Mouse (Mus musculus): ENCODE measurements around the gene Hist2h3c1. TPM values are rescaled to one million over a fixed set of nuclear protein-coding genes. Genes with fewer than 3 reads are reported as not detected.
A peak's percentile ranks its signal among the peaks of the same experiment; 100 is the strongest.

Hist2h3c1 gene
- polyA plus RNA-seq, 1 experiment: not detected

DNA sequence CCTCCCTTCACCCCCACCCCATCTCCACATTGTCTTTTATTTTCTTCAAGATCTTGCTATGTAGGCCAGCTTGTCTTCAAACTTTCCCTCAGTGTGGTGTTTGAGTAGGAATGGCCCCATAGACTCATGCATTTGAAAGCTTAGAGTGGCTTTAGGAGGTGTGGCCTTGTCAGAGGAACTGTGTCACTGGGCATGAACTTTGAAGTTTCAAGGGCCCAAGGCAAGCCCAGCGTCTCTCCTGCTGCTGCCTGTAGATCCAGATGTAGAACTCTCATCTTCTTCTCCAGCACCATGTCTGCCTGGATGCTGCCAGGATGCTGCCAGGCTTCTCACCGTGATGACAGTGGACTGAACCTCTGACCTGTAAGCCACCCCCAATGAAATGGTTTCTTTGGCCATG lies 17.7 kb upstream of the Hist2h3c1 start:
- no peak for TF ChIP-seq REST (IDR thresholded peaks at IDR 0.05; ENCODE audit: insufficient read depth, insufficient read length)
- no peak for TF ChIP-seq SRF (IDR thresholded peaks at IDR 0.05; ENCODE audit: control insufficient read depth, insufficient read length, low read depth)
- TF ChIP-seq POLR2AphosphoS2 (IDR thresholded peaks at IDR 0.05; ENCODE audit: insufficient read length, low read depth): no peak
- no peak for TF ChIP-seq E2F4 (IDR thresholded peaks at IDR 0.05; ENCODE audit: insufficient read depth)
- TF ChIP-seq POLR2A (IDR thresholded peaks at IDR 0.05; ENCODE audit: insufficient read length, low read depth): no peak
- no peak for TF ChIP-seq MYOD1 (IDR thresholded peaks at IDR 0.05; ENCODE audit: control insufficient read depth in 1 of 3, insufficient read length in 2 of 3, low read depth in 2 of 3)
- TF ChIP-seq MAX (IDR thresholded peaks at IDR 0.05; ENCODE audit: low read depth): no peak
- TF ChIP-seq TCF12 (IDR thresholded peaks at IDR 0.05; ENCODE audit: insufficient read depth, poor library complexity, severe bottlenecking): no peak
- H3K79me2 ChIP-seq (ENCODE audit: control insufficient read depth, insufficient read depth): no peaks in the 10 kb centered on the region
- no peaks in the 10 kb centered on the region for H3K36me3 ChIP-seq (ENCODE audit: control insufficient read depth, insufficient read depth)
- no peak overlapping the region for H3K4me3 ChIP-seq
- no peaks in the 10 kb centered on the region for H3K27me3 ChIP-seq (ENCODE audit: control insufficient read depth, insufficient read depth, insufficient read length)
- H3ac ChIP-seq (ENCODE audit: control insufficient read depth, insufficient read length): no peak overlapping the region
- no peak overlapping the region for H3K4me2 ChIP-seq (ENCODE audit: low read depth)

DNA sequence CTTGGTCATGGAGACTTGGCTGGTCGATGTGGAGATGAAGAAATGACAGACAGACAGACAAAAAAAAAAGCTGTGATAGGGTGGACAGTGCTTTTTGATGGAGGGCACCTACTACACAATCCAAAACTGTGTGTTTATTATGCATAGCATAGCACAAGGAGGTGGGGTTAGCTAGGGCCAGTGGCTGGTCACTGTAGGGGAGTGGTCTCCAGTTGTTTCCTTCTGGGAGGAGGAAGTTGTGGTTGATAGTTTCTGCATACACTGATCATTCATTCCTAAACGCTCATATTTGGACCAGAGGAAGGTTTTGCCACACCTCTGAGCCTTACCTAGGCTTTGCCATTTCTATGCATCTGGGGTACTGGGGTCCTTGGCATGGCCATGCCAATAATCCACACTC lies 16.1 kb upstream of the Hist2h3c1 start:
- Histone ChIP-seq H3K4me3 (no peak overlapping the region), H3K4me2 (ENCODE audit: low read depth) (no peak overlapping the region), H3K36me3 (ENCODE audit: control insufficient read depth, insufficient read depth) (no peaks in the 10 kb centered on the region), H3ac (ENCODE audit: control insufficient read depth, insufficient read length) (no peak overlapping the region), H3K79me2 (ENCODE audit: control insufficient read depth, insufficient read depth) (no peaks in the 10 kb centered on the region), H3K27me3 (ENCODE audit: control insufficient read depth, insufficient read depth, insufficient read length) (no peaks in the 10 kb centered on the region)
- TF ChIP-seq MAX (IDR thresholded peaks at IDR 0.05; ENCODE audit: low read depth): no peak

DNA sequence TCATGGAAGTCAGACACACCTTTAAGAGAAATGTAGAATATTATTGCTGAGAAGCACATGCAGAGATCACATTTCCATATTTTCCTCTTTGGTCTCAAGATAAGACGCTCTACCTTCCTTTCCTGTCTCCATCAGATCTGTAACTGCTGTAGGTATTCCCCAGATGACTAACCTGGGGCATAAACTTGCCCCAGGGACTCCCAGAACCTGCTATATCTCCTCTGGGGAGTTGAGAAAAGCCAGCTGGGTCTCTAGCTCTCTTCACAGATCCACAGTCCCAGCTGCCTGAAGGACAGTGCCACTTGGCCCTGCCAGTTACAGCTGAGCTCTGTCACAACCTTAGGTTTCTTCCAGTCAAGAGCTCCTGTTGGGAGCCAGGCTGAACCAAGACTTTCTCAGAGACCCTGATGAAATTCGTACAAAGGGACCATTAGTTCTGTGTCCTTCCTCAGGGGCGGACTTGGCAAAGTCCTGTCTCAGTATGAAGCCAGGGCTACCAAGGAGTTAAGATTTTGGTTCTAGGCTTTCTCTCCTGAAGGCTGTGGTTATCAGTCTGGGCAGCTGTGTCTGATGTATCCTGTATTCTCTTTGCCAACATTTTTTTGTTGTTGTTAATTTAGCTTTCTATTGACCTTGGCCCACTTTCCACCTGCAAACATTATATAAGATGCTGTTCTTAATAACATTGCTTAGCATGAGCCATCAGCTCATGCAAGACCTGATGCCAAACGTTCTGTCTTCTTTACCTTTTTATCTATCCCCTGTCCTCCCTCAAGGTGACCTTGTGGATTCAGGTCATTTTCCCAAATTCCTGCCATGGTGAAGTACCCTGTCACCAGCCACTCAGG lies 15.4 kb upstream of the Hist2h3c1 start:
- Histone ChIP-seq H3K4me3 (no peak overlapping the region), H3K4me2 (ENCODE audit: low read depth) (no peak overlapping the region), H3K79me2 (ENCODE audit: control insufficient read depth, insufficient read depth) (no peaks in the 10 kb centered on the region), H3ac (ENCODE audit: control insufficient read depth, insufficient read length) (no peak overlapping the region), H3K27me3 (ENCODE audit: control insufficient read depth, insufficient read depth, insufficient read length) (no peaks in the 10 kb centered on the region), H3K36me3 (ENCODE audit: control insufficient read depth, insufficient read depth) (no peaks in the 10 kb centered on the region)
- TF ChIP-seq POLR2AphosphoS2 (IDR thresholded peaks at IDR 0.05; ENCODE audit: insufficient read length, low read depth) (no peak), MYOD1 (IDR thresholded peaks at IDR 0.05; ENCODE audit: control insufficient read depth in 1 of 3, insufficient read length in 2 of 3, low read depth in 2 of 3) (peak; percentile 66 to 73 (median 72)), MYOG (IDR thresholded peaks at IDR 0.05; ENCODE audit: control insufficient read depth in 1 of 3, insufficient read depth in 1 of 3, insufficient read length in 2 of 3, low read depth in 2 of 3) (peak in 1 of 3 experiments; percentile 36)

GRCm38 (mm10) chr3:96231758-96232120 lies 14.7 kb upstream of the Hist2h3c1 start:
- no peak overlapping the region for H3K4me2 ChIP-seq (ENCODE audit: low read depth)
- TF ChIP-seq TCF3 (IDR thresholded peaks at IDR 0.05; ENCODE audit: insufficient read length, low read depth) (no peak), REST (IDR thresholded peaks at IDR 0.05; ENCODE audit: insufficient read depth, insufficient read length) (no peak), MYOG (IDR thresholded peaks at IDR 0.05; ENCODE audit: control insufficient read depth in 1 of 3, insufficient read depth in 1 of 3, insufficient read length in 2 of 3, low read depth in 2 of 3) (no peak), POLR2A (IDR thresholded peaks at IDR 0.05; ENCODE audit: insufficient read length, low read depth) (no peak), POLR2AphosphoS2 (IDR thresholded peaks at IDR 0.05; ENCODE audit: insufficient read length, low read depth) (no peak), SRF (IDR thresholded peaks at IDR 0.05; ENCODE audit: control insufficient read depth, insufficient read length, low read depth) (no peak), E2F4 (IDR thresholded peaks at IDR 0.05; ENCODE audit: insufficient read depth) (no peak), MAX (IDR thresholded peaks at IDR 0.05; ENCODE audit: low read depth) (no peak), TCF12 (IDR thresholded peaks at IDR 0.05; ENCODE audit: insufficient read depth, poor library complexity, severe bottlenecking) (no peak), USF1 (IDR thresholded peaks at IDR 0.05; ENCODE audit: low read depth) (no peak), MYOD1 (IDR thresholded peaks at IDR 0.05; ENCODE audit: control insufficient read depth in 1 of 3, insufficient read length in 2 of 3, low read depth in 2 of 3) (no peak), CEBPB (IDR thresholded peaks at IDR 0.05; ENCODE audit: insufficient read depth, poor library complexity, severe bottlenecking) (no peak)
- H3K79me2 ChIP-seq (ENCODE audit: control insufficient read depth, insufficient read depth): no peaks in the 10 kb centered on the region
- H3ac ChIP-seq (ENCODE audit: control insufficient read depth, insufficient read length): no peak overlapping the region
- no peaks in the 10 kb centered on the region for H3K36me3 ChIP-seq (ENCODE audit: control insufficient read depth, insufficient read depth)
- no peaks in the 10 kb centered on the region for H3K27me3 ChIP-seq (ENCODE audit: control insufficient read depth, insufficient read depth, insufficient read length)
- no peak overlapping the region for H3K4me3 ChIP-seq

- TF ChIP-seq POLR2AphosphoS2 (IDR thresholded peaks at IDR 0.05; ENCODE audit: insufficient read length, low read depth): no peak
- no peak for TF ChIP-seq MYOG (IDR thresholded peaks at IDR 0.05; ENCODE audit: control insufficient read depth in 1 of 3, insufficient read depth in 1 of 3, insufficient read length in 2 of 3, low read depth in 2 of 3)
- no peak for TF ChIP-seq USF1 (IDR thresholded peaks at IDR 0.05; ENCODE audit: low read depth)
- TF ChIP-seq MAX (IDR thresholded peaks at IDR 0.05; ENCODE audit: low read depth): no peak
- TF ChIP-seq SRF (IDR thresholded peaks at IDR 0.05; ENCODE audit: control insufficient read depth, insufficient read length, low read depth): no peak
- H3K4me3 ChIP-seq: no peak overlapping the region
These were observed 11.6 kb upstream of the Hist2h3c1 start for GRCm38 (mm10) chr3:96234914-96235313.

More at GRCm38 (mm10) chr3:96234914-96235313, 11.6 kb upstream of the Hist2h3c1 start:
- Histone ChIP-seq H3ac (ENCODE audit: control insufficient read depth, insufficient read length) (no peak overlapping the region), H3K4me2 (ENCODE audit: low read depth) (no peak overlapping the region), H3K79me2 (ENCODE audit: control insufficient read depth, insufficient read depth) (no peaks in the 10 kb centered on the region), H3K36me3 (ENCODE audit: control insufficient read depth, insufficient read depth) (no peaks in the 10 kb centered on the region), H3K27me3 (ENCODE audit: control insufficient read depth, insufficient read depth, insufficient read length) (no peaks in the 10 kb centered on the region)

Measured in myocyte (in vitro differentiated cells).